Mouse (Mus musculus): ENCODE results near the gene Ntm. TPM values are rescaled to one million over a fixed set of nuclear protein-coding genes. Genes with fewer than 3 reads are reported as not detected.

Gene Ntm
- polyA plus RNA-seq, 1 experiment: not detected

DNA sequence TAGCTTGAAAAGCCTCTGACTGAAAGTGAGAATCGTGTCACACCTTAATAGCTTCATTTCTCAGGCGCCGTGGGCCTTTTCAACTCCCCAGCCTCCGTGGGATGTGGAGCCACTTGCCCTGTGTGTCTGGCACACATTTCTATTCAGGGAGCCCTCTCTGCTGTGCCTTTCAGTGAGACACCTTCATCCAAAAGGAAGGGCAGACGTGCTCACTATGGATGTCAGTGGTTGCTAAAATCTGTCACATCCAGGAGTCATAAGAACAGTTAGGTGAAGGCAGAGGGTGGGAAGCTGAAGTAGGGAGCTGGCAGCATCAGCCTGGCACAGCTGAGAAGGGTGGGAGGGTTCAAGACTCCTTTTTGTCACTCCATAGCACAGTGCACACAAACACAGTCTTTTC is 201.4 kb downstream of the Ntm start:
- H3K27me3 ChIP-seq (ENCODE audit: control insufficient read depth, insufficient read depth, insufficient read length): no peaks in the 10 kb centered on the region
- TF ChIP-seq FOSL1 (IDR thresholded peaks at IDR 0.05; ENCODE audit: insufficient read depth, low read length, poor library complexity, severe bottlenecking) (no peak), USF1 (IDR thresholded peaks at IDR 0.05; ENCODE audit: low read depth) (no peak), MYOD1 (IDR thresholded peaks at IDR 0.05; ENCODE audit: control insufficient read depth, insufficient read length, low read depth) (no peak), MAX (IDR thresholded peaks at IDR 0.05) (no peak), CEBPB (IDR thresholded peaks at IDR 0.05; ENCODE audit: low read depth) (no peak), MYOG (IDR thresholded peaks at IDR 0.05; ENCODE audit: control insufficient read depth, extremely low read depth, insufficient read length) (no peak), CTCF (IDR thresholded peaks at IDR 0.05; ENCODE audit: control insufficient read depth, insufficient read depth, insufficient read length) (no peak)
- H3K4me3 ChIP-seq (ENCODE audit: insufficient read depth, poor library complexity, severe bottlenecking): no peak overlapping the region
- H3K79me3 ChIP-seq (ENCODE audit: low read depth): no peaks in the 10 kb centered on the region
- H3ac ChIP-seq (ENCODE audit: control insufficient read depth, insufficient read length, low read depth): no peak overlapping the region
- no peaks in the 10 kb centered on the region for H3K79me2 ChIP-seq (ENCODE audit: control insufficient read depth, insufficient read depth)
- H3K36me3 ChIP-seq (ENCODE audit: control insufficient read depth, insufficient read depth): no peaks in the 10 kb centered on the region

DNA sequence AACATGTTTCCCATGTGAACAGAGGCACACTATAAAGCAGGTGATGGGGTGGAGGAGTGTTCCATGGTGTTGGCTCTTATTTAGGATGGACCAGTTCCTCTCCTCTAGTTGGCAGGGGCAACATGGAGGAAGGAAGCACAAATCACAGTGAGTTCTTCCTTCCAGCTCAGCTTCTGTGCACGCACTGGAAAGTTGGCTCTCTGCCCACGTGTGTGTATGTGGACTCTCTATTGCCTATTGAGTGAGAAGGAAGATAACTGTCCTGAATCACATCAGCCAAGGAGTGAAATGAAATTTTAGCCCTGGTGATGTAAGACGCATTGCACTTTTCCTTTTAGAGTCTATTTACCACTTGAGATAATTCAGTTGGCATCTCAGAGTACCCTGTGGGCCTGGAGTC is 203.0 kb downstream of the Ntm start:
- H3K79me3 ChIP-seq (ENCODE audit: low read depth): no peaks in the 10 kb centered on the region
- no peak overlapping the region for H3K4me3 ChIP-seq (ENCODE audit: insufficient read depth, poor library complexity, severe bottlenecking)
- no peaks in the 10 kb centered on the region for H3K27me3 ChIP-seq (ENCODE audit: control insufficient read depth, insufficient read depth, insufficient read length)
- H3ac ChIP-seq (ENCODE audit: control insufficient read depth, insufficient read length, low read depth): no peak overlapping the region
- TF ChIP-seq MYOG (IDR thresholded peaks at IDR 0.05; ENCODE audit: control insufficient read depth, extremely low read depth, insufficient read length) (no peak), FOSL1 (IDR thresholded peaks at IDR 0.05; ENCODE audit: insufficient read depth, low read length, poor library complexity, severe bottlenecking) (no peak), CEBPB (IDR thresholded peaks at IDR 0.05; ENCODE audit: low read depth) (no peak), USF1 (IDR thresholded peaks at IDR 0.05; ENCODE audit: low read depth) (no peak), MAX (IDR thresholded peaks at IDR 0.05) (no peak), CTCF (IDR thresholded peaks at IDR 0.05; ENCODE audit: control insufficient read depth, insufficient read depth, insufficient read length) (no peak), MYOD1 (IDR thresholded peaks at IDR 0.05; ENCODE audit: control insufficient read depth, insufficient read length, low read depth) (no peak)
- no peaks in the 10 kb centered on the region for H3K79me2 ChIP-seq (ENCODE audit: control insufficient read depth, insufficient read depth)
- no peaks in the 10 kb centered on the region for H3K36me3 ChIP-seq (ENCODE audit: control insufficient read depth, insufficient read depth)

DNA sequence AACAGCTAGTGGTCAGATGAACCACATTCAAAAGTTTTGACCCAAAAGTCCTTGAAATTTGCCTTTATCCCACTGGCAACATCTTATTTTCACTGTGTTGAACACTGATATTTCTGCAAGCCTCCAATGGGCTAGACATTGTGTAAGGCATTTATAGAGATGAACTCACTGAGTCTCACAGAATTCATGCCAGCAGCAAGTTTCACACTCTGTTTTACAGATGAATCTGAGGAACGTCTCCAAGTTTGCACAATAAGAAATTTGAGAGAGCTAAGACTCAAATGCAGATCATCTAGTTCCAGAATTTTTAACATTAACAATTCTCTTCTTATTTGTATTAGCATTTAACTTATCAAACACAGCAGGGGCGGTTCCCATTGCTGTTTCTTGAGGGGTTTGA is 203.9 kb downstream of the Ntm start:
- TF ChIP-seq MYOG (IDR thresholded peaks at IDR 0.05; ENCODE audit: control insufficient read depth, extremely low read depth, insufficient read length): no peak
- no peak for TF ChIP-seq USF1 (IDR thresholded peaks at IDR 0.05; ENCODE audit: low read depth)
- no peak for TF ChIP-seq CTCF (IDR thresholded peaks at IDR 0.05; ENCODE audit: control insufficient read depth, insufficient read depth, insufficient read length)
- no peak for TF ChIP-seq FOSL1 (IDR thresholded peaks at IDR 0.05; ENCODE audit: insufficient read depth, low read length, poor library complexity, severe bottlenecking)
- TF ChIP-seq MYOD1 (IDR thresholded peaks at IDR 0.05; ENCODE audit: control insufficient read depth, insufficient read length, low read depth): no peak
- no peak for TF ChIP-seq CEBPB (IDR thresholded peaks at IDR 0.05; ENCODE audit: low read depth)
- no peak for TF ChIP-seq MAX (IDR thresholded peaks at IDR 0.05)
- H3ac ChIP-seq (ENCODE audit: control insufficient read depth, insufficient read length, low read depth): no peak overlapping the region
- no peak overlapping the region for H3K4me3 ChIP-seq (ENCODE audit: insufficient read depth, poor library complexity, severe bottlenecking)
- H3K27me3 ChIP-seq (ENCODE audit: control insufficient read depth, insufficient read depth, insufficient read length): no peaks in the 10 kb centered on the region
- H3K79me2 ChIP-seq (ENCODE audit: control insufficient read depth, insufficient read depth): no peaks in the 10 kb centered on the region
- H3K79me3 ChIP-seq (ENCODE audit: low read depth): no peaks in the 10 kb centered on the region
- no peaks in the 10 kb centered on the region for H3K36me3 ChIP-seq (ENCODE audit: control insufficient read depth, insufficient read depth)

DNA sequence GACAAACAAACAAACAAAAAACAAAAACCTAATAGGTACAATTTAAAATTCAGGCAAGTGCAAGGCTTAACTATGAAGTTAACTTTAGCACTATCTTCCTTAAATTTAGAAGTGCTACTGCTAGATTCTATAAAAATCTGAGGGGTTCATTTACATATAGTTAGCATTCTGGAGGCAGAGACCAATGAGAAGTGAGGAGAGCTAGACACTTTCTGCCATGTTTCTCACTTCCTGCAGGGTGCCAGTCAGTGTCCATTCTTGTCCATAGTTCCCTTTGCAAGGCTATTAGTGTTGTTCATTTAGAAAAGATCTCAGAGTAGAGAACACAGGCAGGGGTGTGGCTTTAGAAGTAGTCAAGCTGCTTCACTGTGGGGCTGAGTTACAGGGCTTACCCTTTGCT is 208.6 kb downstream of the Ntm start:
- H3K27me3 ChIP-seq (ENCODE audit: control insufficient read depth, insufficient read depth, insufficient read length): no peaks in the 10 kb centered on the region
- TF ChIP-seq CEBPB (IDR thresholded peaks at IDR 0.05; ENCODE audit: low read depth): no peak
- no peak for TF ChIP-seq MAX (IDR thresholded peaks at IDR 0.05)
- TF ChIP-seq CTCF (IDR thresholded peaks at IDR 0.05; ENCODE audit: control insufficient read depth, insufficient read depth, insufficient read length): no peak
- no peak for TF ChIP-seq MYOG (IDR thresholded peaks at IDR 0.05; ENCODE audit: control insufficient read depth, extremely low read depth, insufficient read length)
- no peak for TF ChIP-seq USF1 (IDR thresholded peaks at IDR 0.05; ENCODE audit: low read depth)
- TF ChIP-seq MYOD1 (IDR thresholded peaks at IDR 0.05; ENCODE audit: control insufficient read depth, insufficient read length, low read depth): no peak
- TF ChIP-seq FOSL1 (IDR thresholded peaks at IDR 0.05; ENCODE audit: insufficient read depth, low read length, poor library complexity, severe bottlenecking): no peak
- no peak overlapping the region for H3ac ChIP-seq (ENCODE audit: control insufficient read depth, insufficient read length, low read depth)
- H3K79me3 ChIP-seq (ENCODE audit: low read depth): no peaks in the 10 kb centered on the region
- H3K79me2 ChIP-seq (ENCODE audit: control insufficient read depth, insufficient read depth): no peaks in the 10 kb centered on the region
- H3K4me3 ChIP-seq (ENCODE audit: insufficient read depth, poor library complexity, severe bottlenecking): no peak overlapping the region
- no peaks in the 10 kb centered on the region for H3K36me3 ChIP-seq (ENCODE audit: control insufficient read depth, insufficient read depth)

DNA sequence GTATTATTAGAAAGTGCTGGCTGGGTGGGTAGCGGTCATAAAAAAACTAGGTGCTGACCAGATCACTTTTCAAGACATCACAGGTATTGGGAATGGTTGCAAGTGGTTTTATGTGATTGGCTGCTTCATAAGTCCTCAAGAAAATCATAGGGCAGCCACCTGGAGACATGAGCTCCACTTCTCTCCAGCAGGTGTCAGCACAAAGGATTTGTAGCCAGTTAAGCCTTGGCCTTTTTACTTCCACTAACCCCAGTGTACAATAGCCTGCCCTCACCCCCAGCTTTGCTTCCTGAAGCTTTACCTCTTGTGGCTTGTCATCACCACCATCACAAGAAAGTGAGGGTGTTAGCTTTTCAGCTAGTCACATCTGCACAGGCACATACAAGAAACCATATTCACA is 211.5 kb downstream of the Ntm start:
- Histone ChIP-seq H3K27me3 (ENCODE audit: control insufficient read depth, insufficient read depth, insufficient read length) (no peaks in the 10 kb centered on the region), H3K79me2 (ENCODE audit: control insufficient read depth, insufficient read depth) (no peaks in the 10 kb centered on the region), H3K79me3 (ENCODE audit: low read depth) (no peaks in the 10 kb centered on the region), H3K36me3 (ENCODE audit: control insufficient read depth, insufficient read depth) (no peaks in the 10 kb centered on the region), H3ac (ENCODE audit: control insufficient read depth, insufficient read length, low read depth) (no peak overlapping the region), H3K4me3 (ENCODE audit: insufficient read depth, poor library complexity, severe bottlenecking) (no peak overlapping the region)
- no peak for TF ChIP-seq CEBPB (IDR thresholded peaks at IDR 0.05; ENCODE audit: low read depth)
- no peak for TF ChIP-seq MAX (IDR thresholded peaks at IDR 0.05)
- no peak for TF ChIP-seq FOSL1 (IDR thresholded peaks at IDR 0.05; ENCODE audit: insufficient read depth, low read length, poor library complexity, severe bottlenecking)
- TF ChIP-seq MYOD1 (IDR thresholded peaks at IDR 0.05; ENCODE audit: control insufficient read depth, insufficient read length, low read depth): no peak
- TF ChIP-seq CTCF (IDR thresholded peaks at IDR 0.05; ENCODE audit: control insufficient read depth, insufficient read depth, insufficient read length): no peak
- TF ChIP-seq MYOG (IDR thresholded peaks at IDR 0.05; ENCODE audit: control insufficient read depth, extremely low read depth, insufficient read length): no peak
- no peak for TF ChIP-seq USF1 (IDR thresholded peaks at IDR 0.05; ENCODE audit: low read depth)

All from C2C12 (cell line).